Mouse (Mus musculus) adipocyte (in vitro differentiated cells): ENCODE data around the gene Cox7b.
"Not testable (repeated sequence)": the region's sequence is repeated elsewhere in the genome, so short reads cannot be mapped to it uniquely, and the experiment has no call there.

Experiments used
- DNase-seq: peaks from one replicate; pipeline ENCODE4 v3.0.0-alpha.2; 2016; ENCODE audit warnings: low spot score

The Cox7b gene

GRCm38 (mm10) chrX:106015571-106016322 is at the start of gene Cox7b:
Cox7b (plus strand) TSS chrX:106015700.
- peak; percentile 90 for DNase-seq

DNA sequence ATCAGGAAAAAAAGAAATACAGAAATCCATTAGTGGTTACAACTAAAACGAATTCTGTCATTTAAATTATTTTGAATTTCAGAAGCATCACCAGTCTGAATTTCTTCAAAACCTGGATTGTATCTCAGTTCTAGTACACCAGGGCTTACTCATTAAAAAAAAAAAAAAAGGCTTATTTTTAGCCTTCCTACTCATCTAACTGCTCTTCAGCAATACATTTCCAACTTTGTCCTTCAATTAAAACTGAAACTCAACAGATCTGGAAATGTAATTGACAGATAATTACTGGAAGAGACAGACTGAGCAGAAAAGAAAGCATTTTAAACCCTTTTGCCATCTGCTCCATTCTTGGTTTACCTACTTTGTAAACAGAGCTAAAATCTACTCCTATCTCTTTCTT is 13.9 kb upstream of the Cox7b start:
- no peak for DNase-seq

- DNase-seq = no peak
These were observed 4.7 kb upstream of the Cox7b start for GRCm38 (mm10) chrX:106010762-106011161.

DNA sequence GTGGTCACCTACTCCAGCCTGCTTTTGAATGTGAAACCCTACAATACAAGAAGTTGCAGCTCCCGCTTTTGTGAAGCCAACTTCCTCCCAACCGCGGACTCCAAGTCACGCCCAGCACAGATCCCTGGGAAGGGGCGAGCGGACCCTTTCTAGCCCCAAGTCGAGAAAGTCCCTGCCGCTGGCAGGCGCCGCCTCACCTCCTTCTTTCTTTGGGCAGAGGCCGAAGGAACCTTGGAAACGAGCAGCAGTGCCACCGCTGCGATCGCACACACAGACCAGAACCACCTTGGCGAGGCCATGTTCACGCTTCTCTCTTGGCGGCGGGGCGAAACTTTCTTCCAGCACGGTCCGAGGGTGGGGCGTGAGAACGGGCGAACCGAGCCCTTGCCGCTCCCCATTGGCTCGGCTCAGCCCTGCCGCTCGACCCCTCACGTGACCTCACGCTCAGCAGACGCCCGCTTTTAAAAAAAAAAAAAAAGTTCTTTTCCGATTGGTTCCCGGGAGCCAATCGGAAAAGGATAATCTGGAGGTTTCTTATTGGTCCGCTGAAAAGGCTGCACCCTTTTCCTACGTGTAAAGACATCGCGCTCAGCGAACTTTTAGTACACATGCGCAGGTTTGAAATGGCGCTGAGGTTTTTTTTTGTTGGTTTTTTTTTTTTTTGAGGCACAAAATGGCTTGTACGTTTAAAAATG is 3.9 kb upstream of the Cox7b start, which contains the start of gene Magt1:
TSS of gene Magt1 (minus strand) at position 442 of the 695 bp plus-strand sequence.
- peak; percentile 90 for DNase-seq

DNA sequence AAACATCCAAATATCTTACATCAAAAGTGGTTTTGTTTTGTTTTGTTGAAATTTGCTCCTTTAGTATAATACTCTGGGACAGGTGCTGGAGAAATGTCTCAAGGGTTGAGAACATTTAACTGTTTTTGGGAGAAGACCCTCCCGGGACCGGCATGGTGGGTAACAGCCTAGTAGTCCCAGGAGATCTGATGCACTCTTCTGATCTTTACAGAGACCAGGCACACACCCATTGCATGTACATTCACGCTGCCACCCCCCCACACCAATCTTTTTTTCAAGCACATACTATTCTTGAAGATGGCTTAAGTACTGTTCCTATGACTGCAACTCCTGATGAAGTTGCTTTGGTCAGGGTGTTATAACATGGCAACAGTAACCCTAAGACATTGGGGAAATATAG is 2.9 kb upstream of the Cox7b start:
- DNase-seq = no peak

GRCm38 (mm10) chrX:106013217-106013616 is 2.3 kb upstream of the Cox7b start:
- DNase-seq = peak; percentile 77

DNA sequence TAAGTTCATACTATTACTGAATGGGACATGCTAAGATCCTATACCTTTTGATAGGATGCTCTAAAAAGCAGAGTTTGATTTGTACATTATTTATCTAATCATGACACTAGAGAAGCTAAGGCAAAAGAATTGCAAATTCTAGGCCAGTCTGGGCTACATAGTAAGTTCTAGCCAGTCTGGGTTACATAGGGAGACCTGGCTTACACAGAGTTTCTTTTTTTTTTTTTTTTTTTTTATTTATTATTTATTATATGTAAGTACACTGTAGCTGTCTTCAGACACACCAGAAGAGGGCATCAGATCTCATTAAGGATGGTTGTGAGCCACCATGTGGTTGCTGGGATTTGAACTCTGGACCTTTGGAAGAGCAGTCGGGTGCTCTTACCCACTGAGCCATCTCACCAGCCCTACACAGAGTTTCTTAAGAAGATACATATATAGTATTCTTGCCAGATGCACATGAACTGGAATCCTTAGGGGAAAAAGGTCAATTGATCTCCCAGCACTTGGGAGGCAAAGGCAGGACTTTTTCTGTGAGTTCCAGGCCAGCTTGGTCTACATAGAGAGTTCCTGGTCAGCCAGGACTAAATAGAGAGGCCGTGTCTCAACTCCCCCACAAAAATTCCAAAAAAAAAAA is 641 bp upstream of the Cox7b start:
- DNase-seq = not testable (repeated sequence)

- DNase-seq = no peak
These were observed 1.6 kb downstream of the Cox7b start for GRCm38 (mm10) chrX:106017102-106017501.

DNA sequence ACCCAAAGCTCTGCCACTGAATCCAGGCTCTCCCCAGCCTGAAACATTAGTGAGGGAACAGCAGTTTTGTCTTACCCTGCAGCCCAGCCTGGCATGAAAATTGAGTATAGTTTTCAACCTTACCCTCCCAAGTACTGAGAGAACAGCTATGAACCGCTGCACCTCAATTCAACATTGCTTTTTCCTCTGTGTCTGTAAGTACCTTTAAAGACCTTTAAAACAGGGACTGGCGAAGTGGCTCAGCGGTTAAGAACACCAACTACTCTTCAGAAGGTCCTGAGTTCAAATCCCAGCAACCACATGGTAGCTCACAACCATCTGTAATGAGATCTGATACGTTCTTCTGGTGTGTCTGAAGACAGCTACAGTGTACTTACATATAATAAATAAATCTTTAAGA is 2.0 kb downstream of the Cox7b start:
- no peak for DNase-seq

DNA sequence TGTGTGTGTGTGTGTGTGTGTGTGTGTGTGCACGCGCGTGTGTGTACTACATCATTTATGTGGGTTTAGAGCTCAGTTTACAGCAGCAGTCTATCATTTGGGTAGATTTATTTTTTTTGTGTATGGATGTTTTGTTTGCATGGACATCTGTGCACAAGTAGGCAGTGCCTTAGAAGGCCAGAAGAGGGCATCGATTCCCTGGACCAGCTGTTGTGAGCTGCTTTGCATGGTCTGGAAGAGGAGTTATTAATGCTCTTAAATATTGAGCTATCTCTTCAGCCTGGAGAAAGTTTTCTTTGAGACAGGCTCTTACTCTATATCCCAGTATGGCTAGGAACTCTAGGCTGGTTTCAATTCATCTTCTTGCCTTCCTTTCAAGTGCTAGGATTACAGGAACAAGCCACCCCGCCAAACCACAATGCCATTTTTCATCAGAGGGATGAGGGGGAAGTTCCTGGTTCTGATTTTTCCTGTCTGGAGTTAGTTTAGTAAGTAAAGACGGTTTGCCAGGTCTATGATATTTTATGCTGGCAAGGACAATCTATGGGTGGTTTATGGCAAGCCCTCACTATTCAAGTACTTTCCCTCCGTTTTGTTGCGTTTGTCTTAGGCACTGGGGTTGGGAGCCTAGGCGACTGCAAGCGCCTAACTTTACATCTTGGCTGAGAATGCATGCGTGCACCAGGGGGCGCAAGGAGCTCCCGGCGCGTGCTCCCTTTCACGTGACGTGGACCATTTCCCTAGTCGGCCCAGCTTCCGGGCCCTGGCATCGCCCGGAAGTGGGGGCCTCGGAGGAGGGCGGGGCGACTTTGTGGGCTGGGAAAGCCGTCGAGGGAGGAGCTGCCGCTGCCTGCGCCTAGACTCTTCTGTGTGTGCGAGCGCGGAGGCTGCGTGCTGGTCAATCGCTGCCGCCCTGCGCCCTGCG is 11.2 kb downstream of the Cox7b start, which contains the start of gene Atp7a:
TSS of gene Atp7a (plus strand) at position 859 of the 925 bp plus-strand sequence.
- peak; percentile 95 for DNase-seq

DNA sequence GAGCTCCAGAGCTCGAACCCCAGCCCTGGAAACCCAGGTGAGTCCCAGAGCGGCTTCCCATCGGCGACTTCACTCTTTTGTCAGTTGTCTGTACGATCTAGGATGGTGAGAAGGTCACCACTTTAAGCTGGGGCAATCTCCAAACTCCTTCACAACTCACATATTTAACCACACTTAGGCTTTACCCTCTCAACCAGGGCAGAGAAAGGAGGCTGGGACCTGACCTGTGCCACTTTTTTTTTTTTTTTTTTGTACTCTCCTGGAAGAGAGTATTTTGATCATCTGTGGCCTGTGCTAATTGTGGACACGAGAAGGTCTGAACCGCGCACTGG is 11.8 kb downstream of the Cox7b start:
- DNase-seq = no peak

- no peak for DNase-seq
These were observed 14.7 kb downstream of the Cox7b start for GRCm38 (mm10) chrX:106030176-106030575.

- DNase-seq = no peak
These were observed 15.6 kb downstream of the Cox7b start for GRCm38 (mm10) chrX:106031124-106031523.

GRCm38 (mm10) chrX:106035727-106036126 is 20.2 kb downstream of the Cox7b start:
- DNase-seq = no peak

DNA sequence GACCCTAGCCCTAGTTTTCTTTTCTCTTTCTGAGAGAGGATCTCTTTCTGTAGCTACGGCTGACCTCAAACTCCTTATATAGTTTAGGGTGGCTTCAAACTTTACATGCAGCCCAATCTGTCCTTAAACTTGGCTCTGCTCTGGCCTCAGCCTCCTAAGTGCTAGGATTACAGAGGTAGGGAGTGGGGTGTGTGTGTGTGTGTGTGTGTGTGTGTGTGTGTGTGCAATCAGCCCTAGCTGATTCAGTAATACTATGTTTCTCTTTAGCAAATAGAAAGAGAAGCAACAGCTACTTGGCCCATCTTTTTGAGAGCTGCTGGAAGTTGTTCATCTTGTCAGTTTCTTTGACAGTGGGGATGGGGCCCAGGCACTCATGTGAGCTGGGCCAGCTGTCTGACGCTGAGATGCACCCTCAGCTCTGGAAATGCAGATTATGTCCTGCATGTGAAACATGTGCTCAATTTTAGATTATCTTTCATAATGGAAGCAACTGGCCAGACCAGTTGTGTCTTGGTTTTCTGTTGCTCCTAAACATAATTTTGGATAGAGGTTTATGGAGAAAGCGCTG is 21.8 kb downstream of the Cox7b start:
- no peak for DNase-seq

- DNase-seq = peak; percentile 41
These were observed 28.5 kb downstream of the Cox7b start for GRCm38 (mm10) chrX:106043863-106044617.

GRCm38 (mm10) chrX:106045455-106045854 is 30.0 kb downstream of the Cox7b start:
- DNase-seq = no peak

DNA sequence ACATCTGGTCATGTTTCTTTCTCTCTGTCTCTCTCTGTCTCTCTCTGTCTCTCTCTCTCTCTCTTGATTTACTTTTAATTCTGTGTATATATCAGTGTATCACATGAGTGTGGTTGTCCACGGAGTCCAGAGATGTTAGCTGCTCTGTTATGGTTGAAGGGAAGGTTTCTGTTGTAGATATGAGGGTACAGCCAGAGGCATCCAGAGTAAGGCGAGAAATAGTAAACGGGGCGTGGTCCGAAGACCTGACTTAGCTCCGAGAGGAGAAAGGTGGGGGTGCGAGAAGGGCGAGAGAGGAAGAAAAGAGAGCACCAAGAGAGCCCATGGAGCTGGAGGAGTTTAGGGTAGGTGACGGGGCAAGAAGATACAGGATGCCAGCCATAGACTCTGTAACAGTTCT is 30.4 kb downstream of the Cox7b start:
- DNase-seq = no peak

DNA sequence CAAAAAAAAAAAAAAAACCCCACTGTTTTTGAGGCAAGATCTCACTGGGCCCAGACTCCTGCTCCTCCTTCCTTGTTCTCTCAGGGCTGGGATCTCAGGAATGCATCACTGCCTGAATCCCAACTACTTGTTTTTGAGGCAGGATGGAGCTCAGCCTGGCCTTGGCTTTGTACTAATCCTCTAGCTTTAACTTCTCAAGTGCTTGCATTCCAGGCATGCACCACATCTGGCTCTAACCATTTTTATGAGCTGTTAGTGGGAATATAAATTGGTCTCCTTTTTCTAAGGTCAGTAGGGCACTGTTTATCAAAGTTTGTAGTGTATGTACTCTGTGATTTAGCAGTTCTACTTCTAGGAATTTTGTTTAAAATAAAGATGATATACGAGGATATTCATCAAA is 32.7 kb downstream of the Cox7b start:
- no peak for DNase-seq
